Mouse (Mus musculus): ENCODE results near the gene Pi4k2b. TPM values are rescaled to one million over a fixed set of nuclear protein-coding genes. Genes with fewer than 3 reads are reported as not detected.

Gene Pi4k2b
- total RNA-seq, 2 experiments from 2014 or later = 2.6 to 2.7 TPM

Other genes with a start within 250 kb of the Pi4k2b start
- under 1 TPM; 0.33 to 0.60 TPM for gene Lgi2, start 175.1 kb upstream of the Pi4k2b start, total RNA-seq (2021)
- gene Sepsecs, start 71.9 kb upstream of the Pi4k2b start, total RNA-seq (2021) = 1 to 10 TPM; 4.6 to 7.2 TPM
- gene Zcchc4, start 33.8 kb downstream of the Pi4k2b start, total RNA-seq (2021) = 1 to 10 TPM; 5.2 to 5.6 TPM
- gene Anapc4, start 92.4 kb downstream of the Pi4k2b start, total RNA-seq (2021) = 10 to 100 TPM; 42.2 to 44.1 TPM